Mouse (Mus musculus) frontal cortex, postnatal 25 days (tissue): ENCODE data around the gene Unc13c.

Experiments
- DNase-seq, 2 experiments: peaks; one replicate each; pipeline ENCODE4 v3.0.0; 2022; ENCODE audit warnings: low spot score in 2 of 2

Unc13c gene

DNA sequence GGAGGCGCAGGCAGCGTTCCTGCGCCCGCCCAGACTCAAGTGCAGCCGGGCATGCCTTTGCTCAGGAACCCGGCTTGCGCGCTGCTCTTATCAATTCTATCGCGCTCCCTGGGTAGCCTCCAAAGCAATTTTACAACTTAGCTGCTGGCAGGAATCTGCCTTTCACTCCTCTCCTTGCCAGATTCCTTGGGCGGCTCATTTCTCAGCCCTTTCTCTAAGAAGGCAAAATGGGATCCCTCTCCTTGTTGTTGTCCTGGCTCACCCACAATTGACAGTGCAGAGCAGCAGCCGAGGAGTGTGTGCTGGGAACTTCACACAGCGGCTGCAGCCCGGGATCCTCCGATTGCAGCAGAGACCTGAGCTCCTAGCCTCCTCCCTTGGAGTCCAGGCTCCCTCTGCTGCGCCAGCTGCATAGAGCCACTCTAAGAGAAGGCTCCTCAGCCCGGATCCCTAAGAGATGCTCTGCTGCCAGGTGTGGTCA is at the start of gene Unc13c:
Unc13c (minus strand) TSS at position 326 of the 481 bp plus-strand sequence.
- peak; percentile 22 to 38 for DNase-seq

DNA sequence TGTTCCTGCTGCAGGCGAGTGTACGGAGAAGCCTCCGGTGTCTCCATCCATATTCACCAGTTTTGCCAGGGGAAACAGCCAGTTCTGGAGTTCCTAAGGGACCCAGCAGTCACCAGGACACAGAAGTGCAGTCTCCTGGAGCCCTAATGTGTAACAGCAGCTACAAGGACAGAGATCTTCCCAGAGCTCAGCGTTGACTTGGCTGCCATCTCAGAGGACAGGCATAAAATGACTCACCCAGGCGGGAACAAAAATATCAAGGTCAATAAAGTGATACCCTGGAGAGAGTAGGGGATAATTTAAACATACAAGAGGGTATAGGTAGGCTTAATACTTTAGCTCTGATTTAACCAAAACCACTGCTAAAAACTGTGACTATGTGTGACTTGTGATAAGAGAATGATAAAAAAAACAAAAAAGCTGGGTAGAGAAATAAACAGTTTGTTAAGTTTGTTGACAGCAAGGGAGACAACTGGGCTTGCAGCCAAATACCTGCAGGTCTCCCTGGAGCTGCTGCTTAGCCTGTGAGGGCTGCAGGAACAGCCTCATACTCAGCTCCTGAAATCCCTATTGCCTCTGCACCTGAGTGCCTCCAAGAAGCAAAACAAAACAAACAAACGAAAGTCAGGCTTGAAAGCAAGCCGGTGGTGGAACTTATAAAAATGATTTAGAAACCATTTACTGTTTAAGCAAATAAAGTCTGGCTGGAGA is 39.4 kb upstream of the Unc13c start:
- no peak for DNase-seq

DNA sequence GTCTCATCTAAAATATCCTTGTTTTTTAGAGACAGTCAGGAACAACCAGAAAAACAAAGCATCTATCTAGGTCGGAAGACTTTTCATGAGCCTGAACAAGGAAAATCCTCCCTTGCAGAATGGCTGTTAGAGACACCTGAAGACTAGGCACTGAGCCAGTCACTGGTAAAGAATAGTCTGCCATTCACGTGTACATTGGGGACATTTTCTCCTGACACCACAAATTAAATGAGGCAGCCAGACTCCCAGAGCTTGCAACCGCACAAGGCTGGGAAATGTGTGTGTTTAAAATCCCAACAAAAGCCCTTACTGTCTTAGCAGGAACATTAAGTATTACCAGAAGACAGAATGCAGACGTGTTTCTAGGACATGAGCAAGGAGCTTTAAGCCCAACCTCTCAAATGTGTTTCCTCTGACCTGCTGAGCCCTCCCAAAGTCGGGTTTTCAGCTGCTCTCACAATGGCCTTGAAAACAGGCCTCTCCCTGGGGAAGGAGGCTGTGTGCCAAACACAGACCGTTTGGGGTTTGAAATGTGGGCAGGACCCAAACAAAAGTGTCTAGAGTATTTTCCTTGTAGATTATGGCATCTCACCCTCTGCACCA is 33.7 kb upstream of the Unc13c start:
- DNase-seq = no peak

DNA sequence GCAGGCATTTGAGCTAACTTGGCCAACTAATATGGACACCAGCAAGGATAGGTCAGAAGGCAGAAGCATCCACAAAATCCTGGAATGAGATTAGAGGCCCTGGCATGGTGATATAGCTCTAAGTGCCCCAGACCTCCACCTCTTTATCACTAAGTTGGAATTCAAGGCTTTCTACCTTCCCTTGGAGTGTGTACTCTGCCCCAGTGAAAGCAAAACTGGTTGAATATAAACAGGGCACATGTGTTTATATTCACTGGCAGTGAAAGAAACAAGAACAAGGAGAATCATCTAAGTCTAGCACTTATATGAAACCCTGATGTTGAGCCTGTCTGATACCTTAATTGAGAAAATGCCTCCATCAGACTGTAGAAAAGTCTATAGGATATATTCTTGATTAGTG is 19.3 kb upstream of the Unc13c start:
- DNase-seq = no peak

DNA sequence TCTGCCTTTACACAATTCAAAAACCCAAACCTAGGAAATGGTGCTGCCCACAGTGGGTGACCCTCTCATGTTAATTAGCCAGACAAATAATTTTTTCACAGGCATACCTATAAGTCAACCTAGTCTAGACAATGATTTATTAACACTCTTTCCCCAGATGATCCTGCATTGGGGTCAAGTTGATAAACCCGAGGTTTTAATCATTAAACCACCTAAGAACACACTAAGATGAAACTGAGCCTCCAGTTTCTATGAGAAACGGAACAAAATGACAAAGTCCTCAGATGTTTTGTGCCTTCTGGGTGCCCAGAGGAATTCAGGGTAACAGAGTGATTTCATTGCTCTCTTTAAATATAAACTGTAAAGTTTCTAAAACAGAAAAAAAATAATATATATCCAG is 18.5 kb upstream of the Unc13c start:
- no peak for DNase-seq

DNA sequence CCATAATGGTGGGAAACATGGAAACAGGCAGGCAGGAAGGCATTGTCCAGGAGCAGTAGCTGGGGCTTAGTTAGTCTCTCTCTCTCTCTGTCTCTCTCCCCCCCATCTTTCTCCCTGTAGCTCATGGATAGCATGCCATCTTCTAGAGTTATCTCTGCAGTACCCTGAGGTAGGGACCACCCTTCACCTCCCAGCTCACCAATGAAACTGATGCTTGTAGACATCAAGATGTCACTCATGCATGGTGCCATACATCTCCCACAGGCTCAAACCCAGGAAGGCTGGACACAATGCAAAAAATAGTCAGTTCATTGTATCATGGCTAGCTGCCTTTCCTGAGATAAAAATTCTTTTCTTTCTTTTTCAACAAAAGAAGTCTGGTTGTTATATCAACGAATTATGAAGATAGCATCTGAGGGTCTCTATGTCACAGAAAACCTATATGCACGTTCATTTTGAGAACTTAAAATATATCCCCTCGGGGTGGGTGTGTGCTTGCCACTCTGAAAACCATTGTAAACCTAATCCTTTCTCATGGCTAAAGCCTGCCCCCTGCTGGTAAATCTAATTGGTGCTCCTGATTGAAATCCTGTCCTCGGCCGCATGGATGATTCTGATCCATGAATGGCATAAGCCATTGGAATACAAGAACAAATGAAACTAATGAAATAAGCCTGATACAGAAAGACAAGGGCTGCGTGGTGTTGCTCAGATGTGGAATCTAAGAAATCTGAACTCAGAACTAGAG is 14.0 kb upstream of the Unc13c start:
- peak; percentile 57 to 79 for DNase-seq

DNA sequence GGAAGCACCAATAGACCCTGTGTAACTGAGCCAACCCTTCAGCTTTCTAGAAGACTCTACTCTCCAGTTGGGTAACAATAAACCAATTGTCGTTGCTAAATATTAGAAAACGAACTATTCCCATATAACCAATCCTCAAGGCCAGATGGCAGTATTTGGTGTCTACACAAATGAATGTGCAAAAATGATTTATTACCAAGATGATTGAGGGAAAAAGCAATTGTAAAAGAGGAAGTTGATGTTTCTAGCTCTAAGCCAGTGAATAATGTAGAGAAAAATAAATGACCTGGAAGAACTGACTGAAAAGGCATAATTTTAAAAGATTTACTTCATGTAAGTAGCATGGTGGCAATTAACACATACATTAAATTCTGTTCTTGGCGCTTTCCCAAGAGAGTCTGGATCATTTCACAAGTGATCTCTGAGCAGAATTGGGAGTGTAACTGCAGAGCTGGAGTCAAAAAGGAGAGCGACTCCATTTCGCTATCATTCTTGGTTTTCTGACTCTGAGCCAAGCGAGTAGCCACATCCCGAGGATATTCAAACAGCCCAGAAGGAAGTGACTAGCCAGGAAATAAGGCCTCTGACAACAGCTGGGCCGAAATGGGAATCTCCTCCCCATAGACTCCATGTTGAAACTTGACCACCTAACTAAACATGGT is 3.7 kb upstream of the Unc13c start:
- DNase-seq = no peak

DNA sequence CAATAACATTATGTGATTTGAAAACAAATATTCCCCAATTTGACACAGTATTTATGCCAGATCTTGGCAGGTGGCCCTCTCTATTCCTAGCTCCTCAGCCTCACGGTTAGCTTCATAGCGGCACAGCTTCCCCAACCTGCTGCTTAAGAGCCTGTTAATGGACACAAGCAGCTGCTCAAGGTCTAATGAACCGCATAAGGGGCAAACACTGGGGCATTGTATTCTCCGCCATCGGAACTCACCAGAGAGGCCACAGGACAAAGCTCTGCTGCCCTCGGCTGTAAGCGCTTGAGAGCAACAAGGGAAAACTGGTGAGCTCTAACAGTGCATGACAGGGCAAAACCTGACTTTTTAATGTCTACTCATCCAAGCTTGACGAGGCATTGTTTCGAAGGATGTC is 2.0 kb upstream of the Unc13c start:
- no peak for DNase-seq

DNA sequence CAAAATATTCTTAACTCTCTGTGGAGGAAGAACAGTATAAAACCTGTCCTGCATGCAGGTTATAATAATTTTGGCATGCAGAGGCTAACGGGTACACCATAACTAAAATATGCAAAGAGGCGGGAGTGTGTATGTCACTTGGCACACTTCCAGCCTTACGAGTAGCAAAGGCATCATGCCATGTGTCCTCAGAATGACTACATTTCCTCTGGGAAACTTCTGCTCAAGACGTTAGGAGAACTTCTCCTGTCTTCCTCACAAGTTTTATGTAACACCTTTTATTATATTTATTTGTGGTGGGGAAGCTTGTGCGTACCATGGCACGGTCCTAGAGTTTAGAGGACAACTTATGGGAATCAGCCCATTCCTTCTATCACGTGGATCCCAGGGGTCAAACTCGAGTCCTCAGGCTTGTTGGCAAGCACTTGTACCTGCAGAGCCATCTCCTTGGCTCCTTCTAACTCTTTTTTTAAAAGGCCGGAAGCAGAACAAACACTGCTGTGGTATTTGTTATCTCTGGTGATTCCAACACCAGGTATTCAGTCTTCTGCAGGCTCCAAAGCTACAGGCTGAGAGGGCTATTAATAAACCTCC is 3.3 kb downstream of the Unc13c start:
- DNase-seq = no peak

DNA sequence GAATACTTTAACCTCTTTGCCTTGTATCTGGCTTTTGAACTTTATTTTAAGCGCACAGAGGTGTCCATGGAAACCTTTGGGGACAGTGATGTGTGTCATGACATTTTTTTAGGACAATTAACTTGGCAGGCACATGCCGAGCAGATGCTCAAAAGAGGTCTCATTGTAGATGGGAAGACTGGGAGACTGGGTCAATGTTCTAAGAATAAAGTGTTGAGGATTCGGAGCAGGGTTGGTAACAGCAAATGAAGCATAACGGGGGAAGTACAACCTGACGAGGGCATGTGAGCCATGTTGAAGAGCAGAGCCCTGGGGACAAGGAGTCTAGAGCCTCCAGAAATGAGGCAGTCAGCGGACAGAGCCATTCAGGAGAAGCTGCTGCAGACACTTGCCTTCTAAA is 6.3 kb downstream of the Unc13c start:
- DNase-seq = no peak

DNA sequence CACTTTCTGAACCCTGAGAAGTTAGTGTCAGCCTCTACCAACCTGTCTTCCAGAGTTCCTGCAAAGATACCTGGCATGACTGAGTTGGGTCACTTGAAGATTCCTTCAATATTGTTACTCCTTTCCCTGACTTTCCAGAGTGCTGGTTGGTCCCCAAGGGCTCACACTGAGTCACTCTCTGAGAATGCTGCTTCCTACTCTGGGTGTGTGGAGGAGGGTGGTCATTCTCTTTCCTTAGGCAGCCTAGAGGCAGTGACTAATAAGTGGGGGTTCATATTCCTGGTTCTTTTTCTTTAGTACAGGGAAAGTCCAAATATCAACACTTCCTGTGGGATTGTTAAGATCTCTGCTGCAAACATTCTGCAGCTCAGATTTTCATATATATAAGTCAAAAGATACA is 16.4 kb downstream of the Unc13c start:
- DNase-seq = no peak

DNA sequence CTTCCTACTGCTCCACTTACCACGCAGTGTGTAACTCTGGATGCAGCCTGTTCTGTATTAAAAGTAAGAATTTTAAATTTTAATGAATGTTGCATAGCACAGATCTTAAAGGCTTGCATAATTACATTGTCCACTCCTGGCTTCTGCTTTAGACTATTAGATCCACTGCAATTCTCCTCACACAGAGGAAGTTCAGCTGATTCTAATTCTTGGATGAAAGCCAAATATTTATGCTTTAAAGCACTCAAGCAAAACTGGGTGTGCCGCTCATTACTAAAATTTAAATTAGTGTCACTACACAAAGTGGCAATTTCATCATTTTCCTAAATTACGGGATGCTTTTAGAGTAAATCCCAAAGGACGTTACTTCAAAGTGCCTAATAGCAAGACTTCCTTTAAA is 17.2 kb downstream of the Unc13c start:
- DNase-seq = no peak

DNA sequence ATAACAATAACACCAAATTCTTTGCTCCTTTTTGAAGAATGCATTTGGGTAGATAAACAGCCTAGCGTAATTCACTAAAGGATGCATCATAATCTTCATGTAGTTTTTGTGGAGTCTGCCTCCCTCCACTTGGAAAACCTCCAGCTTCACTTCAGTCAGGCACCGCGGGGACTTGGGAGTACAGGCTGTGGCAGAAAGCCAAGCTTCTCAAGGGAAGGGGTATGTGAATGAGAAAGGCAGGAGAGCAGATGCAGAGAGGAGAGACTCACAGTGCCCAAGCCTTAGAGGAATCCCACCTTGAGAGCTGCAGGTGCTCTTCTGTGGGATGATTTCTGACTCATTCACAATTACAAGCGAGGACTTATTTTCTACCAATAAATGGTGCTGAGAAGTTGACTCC is 33.9 kb downstream of the Unc13c start:
- no peak for DNase-seq

DNA sequence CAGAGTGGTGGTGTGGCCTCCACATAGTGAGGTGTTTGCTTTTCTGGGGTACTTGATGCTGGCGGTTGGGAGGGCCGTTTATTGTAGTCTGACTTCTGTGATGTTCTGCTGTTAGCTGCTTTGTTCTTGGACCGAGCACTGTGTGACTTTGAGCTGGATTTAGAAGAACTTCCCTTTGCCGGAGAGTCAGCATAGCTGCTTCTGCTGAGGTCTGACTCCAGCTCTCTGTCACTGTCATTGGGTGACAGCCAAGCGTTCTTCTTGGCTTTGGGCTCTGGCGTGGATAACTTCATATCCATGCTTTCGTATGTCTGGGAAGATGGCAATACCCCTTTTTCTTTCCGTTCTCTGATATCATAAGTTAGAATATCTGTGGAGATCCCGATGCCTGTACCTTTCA is 36.8 kb downstream of the Unc13c start:
- no peak for DNase-seq

DNA sequence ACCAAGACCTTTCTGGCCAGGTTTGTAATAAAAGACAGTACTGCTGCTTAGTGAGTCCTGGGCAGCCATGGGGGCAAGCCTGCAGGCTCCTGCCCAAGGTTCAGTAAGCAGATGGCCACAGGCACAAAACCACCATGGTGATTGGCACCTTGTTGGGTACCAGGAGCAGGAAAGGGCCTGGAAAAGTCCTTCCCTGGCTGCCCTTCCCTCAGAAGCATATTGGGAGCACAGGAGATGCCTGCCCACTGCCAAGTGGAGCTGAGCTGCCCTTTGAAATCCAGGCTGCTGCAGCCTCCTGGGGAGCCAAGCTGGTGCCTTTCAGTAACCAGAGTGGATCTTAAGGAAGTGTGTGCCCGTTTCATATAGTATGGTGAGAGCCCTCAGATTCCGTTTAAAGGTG is 41.5 kb downstream of the Unc13c start:
- DNase-seq = no peak

DNA sequence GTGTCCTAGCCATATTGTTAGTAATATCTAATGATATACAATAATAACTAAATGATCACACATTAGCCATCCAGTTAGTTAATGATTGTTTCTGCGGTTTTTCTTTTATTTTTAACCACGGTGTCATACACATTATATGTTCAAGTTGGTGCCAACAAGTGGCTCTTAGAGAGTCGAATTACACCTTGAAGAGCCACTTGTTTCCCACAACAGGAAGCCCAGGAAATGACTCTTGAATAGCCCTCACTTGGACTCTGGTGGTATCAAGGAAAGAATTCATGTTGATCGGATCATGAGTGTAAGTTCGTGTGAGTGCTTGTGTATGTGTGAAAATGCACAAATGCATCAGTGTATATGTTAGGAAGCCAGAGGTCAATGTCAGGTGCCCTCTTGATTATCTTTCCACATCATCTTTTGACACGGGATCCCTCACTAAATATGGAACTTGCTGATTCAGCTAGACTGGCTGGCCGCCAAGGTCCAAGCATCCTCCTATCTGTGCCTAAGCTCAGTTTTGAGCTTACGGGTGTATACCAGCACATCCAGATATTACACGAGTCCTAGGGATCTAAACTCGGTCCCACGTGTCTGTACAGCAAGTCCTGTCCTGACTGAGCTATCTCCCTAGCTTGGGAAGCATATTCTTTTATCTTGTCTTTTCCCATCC is 46.2 kb downstream of the Unc13c start:
- DNase-seq = no peak

DNA sequence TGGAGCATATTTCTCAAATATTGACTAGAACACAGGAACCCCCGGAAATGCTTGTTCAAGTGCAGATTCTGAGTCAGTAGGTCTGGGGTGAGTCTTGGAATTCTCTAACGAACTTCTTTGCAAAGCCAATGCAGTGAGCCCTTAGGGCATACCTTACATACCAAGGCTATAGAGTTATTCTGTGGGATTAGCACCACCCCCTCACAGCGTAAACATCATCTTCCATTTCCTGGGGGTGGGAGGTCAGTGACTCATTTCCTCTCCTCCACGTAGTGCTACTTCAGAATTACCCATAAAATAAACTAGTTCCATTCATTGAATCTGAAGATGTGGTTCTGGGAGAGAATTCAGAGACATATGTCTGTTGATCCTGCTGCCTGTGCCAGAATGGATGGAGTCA is 62.8 kb downstream of the Unc13c start:
- no peak for DNase-seq

DNA sequence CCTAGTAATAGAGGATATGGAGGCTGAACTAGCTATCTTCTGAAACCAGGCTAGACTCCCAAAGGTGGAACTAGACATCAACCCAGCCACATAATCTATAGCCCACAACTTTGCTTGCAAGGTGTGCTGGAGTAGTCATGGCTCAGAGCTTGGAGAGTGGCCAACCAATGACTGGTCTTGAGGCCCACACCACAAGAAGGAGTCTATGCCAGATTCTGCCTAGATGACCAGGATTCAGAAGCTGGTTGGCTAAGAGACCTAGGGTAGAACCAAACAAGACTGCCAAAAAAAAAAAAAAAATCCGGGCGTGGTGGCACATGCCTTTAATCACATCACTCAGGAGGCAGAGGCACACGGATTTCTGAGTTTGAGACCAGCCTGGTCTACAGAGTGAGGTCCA is 70.2 kb downstream of the Unc13c start:
- DNase-seq = no peak

DNA sequence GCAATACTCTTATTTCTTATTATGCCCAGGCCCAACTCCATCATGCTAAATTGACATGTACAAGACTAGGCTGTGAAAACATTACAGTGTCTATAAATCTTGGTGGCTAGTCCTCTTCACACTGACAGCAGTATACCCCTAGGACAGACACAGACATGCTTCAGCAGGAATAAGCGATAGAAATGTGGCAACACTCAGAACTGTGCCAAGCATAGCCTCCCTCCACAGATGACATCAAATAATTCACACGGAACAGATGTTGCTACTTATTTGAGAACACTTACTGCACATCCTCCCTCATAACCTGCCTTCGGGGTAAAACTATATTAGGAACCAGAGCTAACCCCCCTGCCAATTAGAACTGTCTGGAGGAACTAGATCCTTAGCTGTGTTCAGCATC is 72.6 kb downstream of the Unc13c start:
- DNase-seq = no peak

DNA sequence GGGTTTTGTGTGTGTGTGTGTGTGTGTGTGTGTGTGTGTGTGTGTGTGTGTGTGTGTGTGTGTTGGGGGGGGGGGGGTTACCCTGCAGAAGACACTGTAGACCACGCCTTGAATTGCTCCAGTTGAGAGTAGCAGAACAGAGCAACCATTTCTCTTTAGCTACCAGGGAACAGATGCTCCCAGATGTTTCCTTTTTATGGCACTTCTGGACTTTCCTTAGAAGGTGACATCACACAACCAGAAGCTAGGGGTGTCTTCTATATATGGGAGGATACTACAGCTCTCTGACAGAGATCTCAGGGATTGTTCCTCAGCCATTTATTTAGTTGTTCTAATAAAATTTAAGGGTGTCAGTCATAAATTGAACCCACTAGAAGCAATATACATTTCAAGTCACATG is 85.2 kb downstream of the Unc13c start:
- no peak for DNase-seq

DNA sequence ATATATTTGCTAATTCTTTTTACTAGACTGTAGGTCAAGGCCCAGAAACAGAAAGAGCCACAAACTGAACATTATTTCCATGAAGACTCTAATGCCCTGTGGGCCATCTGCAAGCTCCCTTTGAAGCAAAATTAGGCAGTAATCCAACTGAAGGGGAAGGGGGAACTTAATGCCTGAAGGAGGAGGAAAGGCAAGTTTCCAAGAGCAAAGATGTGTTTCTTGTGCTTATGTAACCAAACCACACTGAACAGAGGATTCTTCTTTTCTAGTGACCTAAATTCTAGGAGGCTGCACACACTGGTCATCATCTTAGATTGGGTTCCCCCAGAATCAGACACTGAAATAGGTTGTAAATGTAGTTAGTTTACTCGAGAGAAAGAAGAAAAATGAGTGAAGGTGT is 85.6 kb downstream of the Unc13c start:
- DNase-seq = no peak
